Comparison of ENCODE assay signal across 22 mouse cellular contexts in genomic region chr12:99490216-99490615, GRCm38 (mm10).
DNase-seq lines count a peak whose midpoint lies in the region; ATAC-seq and TF ChIP-seq lines count a peak whose summit lies in the region.
"Had no signal": no experiment of that assay in that cellular context is flagged by ENCODE, and none has a peak within 500 bp of the region (broad histone marks: within the 10 kb centered on the region; RNA-seq: fewer than 3 reads in every experiment).

No protein-coding gene starts in this region.

- no peak for DNase-seq in intestine, embryonic 14.5 days (ENCODE audit: low spot score)
- no peak for DNase-seq in midbrain, embryonic 10.5 days (ENCODE audit: low spot score)
- DNase-seq in adrenal gland, postnatal 36 days, result no peak
- DNase-seq in lung, postnatal 25 days (ENCODE audit: low spot score), result no peak
- DNase-seq: B cell, adult 2 months; cerebellum, adult 18-20 months; cerebellum, postnatal 36 days; heart, postnatal 14 days; thymus, postnatal 4 days had no signal

- 70% methylated on average over 6 of the region's 6 CpGs for WGBS in intestine, embryonic 14.5 days
- 84% methylated on average over 6 of the region's 6 CpGs for WGBS in intestine, postnatal 0 days
- WGBS in midbrain, embryonic 16.5 days, result 84% methylated on average over 6 of the region's 6 CpGs
- WGBS in midbrain, embryonic 10.5 days, result 92% methylated on average over 6 of the region's 6 CpGs
- WGBS in limb, embryonic 13.5 days, result 40% methylated on average over 6 of the region's 6 CpGs

- no peak overlapping the region for H3K4me2 ChIP-seq in intestine, embryonic 14.5 days (ENCODE audit: low read length)
- H3K4me2 ChIP-seq in intestine, postnatal 0 days (replicated peaks; ENCODE audit: low read depth), result no peak overlapping the region
- H3K4me2 ChIP-seq in midbrain, embryonic 16.5 days (ENCODE audit: low read length), result no peak overlapping the region
- peak overlapping the region; percentile 30 for H3K4me2 ChIP-seq in limb, embryonic 13.5 days (replicated peaks)
- H3K4me2 ChIP-seq: heart, embryonic 11.5 days; hindbrain, embryonic 12.5 days; intestine, embryonic 15.5 days; lung, embryonic 15.5 days; midbrain, embryonic 11.5 days; neural tube, embryonic 12.5 days had no signal

- no peaks in the 10 kb centered on the region for H3K4me1 ChIP-seq in intestine, embryonic 14.5 days (replicated peaks; ENCODE audit: control insufficient read depth, insufficient read depth, low read length)
- no peaks in the 10 kb centered on the region for H3K4me1 ChIP-seq in intestine, postnatal 0 days (replicated peaks; ENCODE audit: control insufficient read depth, insufficient read depth, low read length)
- no peaks in the 10 kb centered on the region for H3K4me1 ChIP-seq in midbrain, embryonic 16.5 days (ENCODE audit: control insufficient read depth, insufficient read depth, low read length)
- no peaks in the 10 kb centered on the region for H3K4me1 ChIP-seq in midbrain, embryonic 10.5 days
- peaks cover 48% of the 10 kb centered on the region for H3K4me1 ChIP-seq in limb, embryonic 13.5 days
- H3K4me1 ChIP-seq: hindbrain, embryonic 12.5 days; intestine, embryonic 15.5 days; neural tube, embryonic 12.5 days had no signal

- 0 out of 2 replicates have a peak, but pooled peaks cover 3% of the 10 kb centered on the region for H3K9me3 ChIP-seq in intestine, embryonic 14.5 days (ENCODE audit: control insufficient read depth, low read length)
- H3K9me3 ChIP-seq in intestine, postnatal 0 days (ENCODE audit: control insufficient read depth), result no peaks in the 10 kb centered on the region
- no peaks in the 10 kb centered on the region for H3K9me3 ChIP-seq in midbrain, embryonic 16.5 days (replicated peaks; ENCODE audit: control insufficient read depth, low read length, poor library complexity, severe bottlenecking)
- H3K9me3 ChIP-seq in midbrain, embryonic 10.5 days (replicated peaks), result no peaks in the 10 kb centered on the region
- H3K9me3 ChIP-seq in limb, embryonic 13.5 days, result 0 out of 2 replicates have a peak, but pooled peaks cover 5% of the 10 kb centered on the region
- H3K9me3 ChIP-seq: intestine, embryonic 15.5 days; lung, embryonic 15.5 days had no signal

- no peak overlapping the region for H3K9ac ChIP-seq in intestine, embryonic 14.5 days (ENCODE audit: low read length)
- H3K9ac ChIP-seq in intestine, postnatal 0 days (ENCODE audit: low read depth, low read length), result no peak overlapping the region
- H3K9ac ChIP-seq in midbrain, embryonic 16.5 days (ENCODE audit: low read depth, low read length), result no peak overlapping the region
- no peak overlapping the region for H3K9ac ChIP-seq in limb, embryonic 13.5 days
- H3K9ac ChIP-seq: hindbrain, embryonic 12.5 days; intestine, embryonic 15.5 days; liver, embryonic 14.5 days; lung, embryonic 15.5 days; neural tube, embryonic 12.5 days had no signal

- no peaks in the 10 kb centered on the region for H3K36me3 ChIP-seq in intestine, embryonic 14.5 days (ENCODE audit: control insufficient read depth, insufficient read depth, low read length)
- no peaks in the 10 kb centered on the region for H3K36me3 ChIP-seq in intestine, postnatal 0 days (ENCODE audit: control insufficient read depth, insufficient read depth)
- H3K36me3 ChIP-seq in midbrain, embryonic 16.5 days (ENCODE audit: control insufficient read depth, insufficient read depth, low read length), result no peaks in the 10 kb centered on the region
- peaks cover 4% of the 10 kb centered on the region; the same call in 1 of the 2 replicates for H3K36me3 ChIP-seq in midbrain, embryonic 10.5 days
- no peaks in the 10 kb centered on the region; the same call in 1 of the 2 replicates for H3K36me3 ChIP-seq in limb, embryonic 13.5 days
- H3K36me3 ChIP-seq: hindbrain, embryonic 12.5 days; intestine, embryonic 15.5 days; lung, embryonic 15.5 days; neural tube, embryonic 12.5 days had no signal

- H3K27ac ChIP-seq in intestine, embryonic 14.5 days (ENCODE audit: low read depth), result peak overlapping the region; percentile 43; the same call in 1 of the 2 replicates
- no peak overlapping the region for H3K27ac ChIP-seq in intestine, postnatal 0 days (ENCODE audit: low read depth, low read length)
- H3K27ac ChIP-seq in midbrain, embryonic 16.5 days (ENCODE audit: low read length), result 0 out of 2 replicates have a peak overlapping the region, but pooled peaks have one; percentile 13
- no peak overlapping the region for H3K27ac ChIP-seq in midbrain, embryonic 10.5 days (replicated peaks)
- peak overlapping the region; percentile 75; the same call in 1 of the 2 replicates for H3K27ac ChIP-seq in limb, embryonic 13.5 days
- H3K27ac ChIP-seq: hindbrain, embryonic 12.5 days; intestine, embryonic 15.5 days; liver, embryonic 14.5 days; lung, embryonic 15.5 days; macrophage; neural tube, embryonic 12.5 days had no signal

- no peak for TF ChIP-seq CTCF in intestine, postnatal 0 days (IDR thresholded peaks at IDR 0.05; ENCODE audit: low read depth)

- H3K4me3 ChIP-seq in intestine, embryonic 14.5 days (ENCODE audit: low read depth, low read length), result no peak overlapping the region
- no peak overlapping the region for H3K4me3 ChIP-seq in intestine, postnatal 0 days (ENCODE audit: low read depth, low read length)
- H3K4me3 ChIP-seq in midbrain, embryonic 16.5 days (ENCODE audit: low read depth, low read length), result no peak overlapping the region
- no peak overlapping the region for H3K4me3 ChIP-seq in midbrain, embryonic 10.5 days
- no peak overlapping the region for H3K4me3 ChIP-seq in limb, embryonic 13.5 days
- H3K4me3 ChIP-seq: erythroblast, embryonic 14.5 days; hindbrain, embryonic 12.5 days; intestine, embryonic 15.5 days; lung, embryonic 15.5 days; neural tube, embryonic 12.5 days had no signal

- no peaks in the 10 kb centered on the region for H3K27me3 ChIP-seq in intestine, embryonic 14.5 days (replicated peaks; ENCODE audit: control insufficient read depth, insufficient read depth, low read length)
- no peaks in the 10 kb centered on the region for H3K27me3 ChIP-seq in intestine, postnatal 0 days (replicated peaks; ENCODE audit: control insufficient read depth, insufficient read depth, low read length)
- no peaks in the 10 kb centered on the region for H3K27me3 ChIP-seq in midbrain, embryonic 16.5 days (ENCODE audit: control insufficient read depth, insufficient read depth, low read depth, low read length)
- H3K27me3 ChIP-seq in midbrain, embryonic 10.5 days (ENCODE audit: low read depth, poor library complexity, severe bottlenecking), result no peaks in the 10 kb centered on the region
- H3K27me3 ChIP-seq in limb, embryonic 13.5 days, result no peaks in the 10 kb centered on the region
- H3K27me3 ChIP-seq: hindbrain, embryonic 12.5 days; intestine, embryonic 15.5 days; lung, embryonic 15.5 days; neural tube, embryonic 12.5 days had no signal

- no peak for ATAC-seq in intestine, embryonic 14.5 days (replicated peaks; ENCODE audit: low FRiP score, low TSS enrichment, low read depth)
- ATAC-seq in intestine, postnatal 0 days, result no peak
- ATAC-seq in midbrain, embryonic 16.5 days, result no peak
- peak; percentile 78; the same call in 1 of the 2 replicates for ATAC-seq in limb, embryonic 13.5 days (ENCODE audit: low FRiP score, low read depth)
- ATAC-seq: forebrain, embryonic 14.5 days; intestine, embryonic 15.5 days had no signal

Comparison
In these comparisons a context has a peak if more than half of its experiments do, and no peak if none do; other contexts are left out.
1. H3K27ac ChIP-seq: peak in intestine, embryonic 14.5 days (single experiment), midbrain, embryonic 16.5 days (single experiment) and limb, embryonic 13.5 days (single experiment); none in intestine, postnatal 0 days (single experiment) and midbrain, embryonic 10.5 days (single experiment).